Comparison of ENCODE assay signal across 21 mouse cellular contexts in the genomic region with DNA sequence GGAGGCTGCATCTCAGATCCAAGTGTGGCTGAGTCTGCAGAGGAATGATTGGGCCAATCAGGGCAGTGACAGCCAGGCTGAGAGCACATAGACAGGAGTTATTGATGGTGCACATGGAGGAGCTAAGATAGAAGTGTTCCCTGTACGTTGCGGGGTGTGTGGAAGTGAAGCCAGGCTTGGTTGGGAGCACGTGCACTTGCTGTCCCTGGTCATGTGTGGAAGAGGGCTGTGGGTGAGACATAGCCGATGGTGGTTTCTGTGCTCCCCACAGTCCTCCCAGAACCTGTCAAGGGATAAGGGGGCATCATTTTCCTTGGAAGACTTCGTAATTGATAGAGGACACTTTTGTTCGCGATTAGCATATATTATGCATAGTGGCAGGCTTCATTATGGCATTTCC.
DNase-seq lines count a peak whose midpoint lies in the region; ATAC-seq lines count a peak whose summit lies in the region.
"Had no signal": no experiment of that assay in that cellular context is flagged by ENCODE, and none has a peak within 500 bp of the region (broad histone marks: within the 10 kb centered on the region; RNA-seq: fewer than 3 reads in every experiment).

No protein-coding gene starts in this region.

- H3K4me1 ChIP-seq in heart, embryonic 11.5 days (ENCODE audit: control insufficient read depth, insufficient read depth, low read length): peaks cover 19% of the 10 kb centered on the region
- peaks cover 10% of the 10 kb centered on the region; the same call in 1 of the 2 replicates for H3K4me1 ChIP-seq in midbrain, embryonic 13.5 days (replicated peaks)
- no peaks in the 10 kb centered on the region for H3K4me1 ChIP-seq in midbrain, embryonic 10.5 days
- H3K4me1 ChIP-seq: embryonic facial prominence, embryonic 13.5 days; forebrain, embryonic 10.5 days; forebrain, embryonic 12.5 days had no signal

- H3K27me3 ChIP-seq in heart, embryonic 11.5 days (ENCODE audit: control insufficient read depth, insufficient read depth, low read length): no peaks in the 10 kb centered on the region
- H3K27me3 ChIP-seq in midbrain, embryonic 13.5 days: no peaks in the 10 kb centered on the region
- no peaks in the 10 kb centered on the region for H3K27me3 ChIP-seq in midbrain, embryonic 10.5 days (ENCODE audit: low read depth, poor library complexity, severe bottlenecking)
- H3K27me3 ChIP-seq: embryonic facial prominence, embryonic 13.5 days; embryonic facial prominence, embryonic 15.5 days; forebrain, embryonic 12.5 days had no signal

- peak; percentile 86 for DNase-seq in heart, adult 11 months
- DNase-seq in midbrain, embryonic 10.5 days (ENCODE audit: low spot score): no peak
- DNase-seq: adrenal gland, adult 2 months; adrenal gland, postnatal 10 days; adrenal gland, postnatal 25 days; cerebellum, adult 11 months; cerebellum, adult 18-20 months; cerebellum, adult 8-10 months; cerebellum, adult 9-11 months; cerebellum, postnatal 14 days; cerebellum, postnatal 36 days; embryo, embryonic 11 days had no signal

- H3K36me3 ChIP-seq in heart, embryonic 11.5 days (ENCODE audit: control insufficient read depth, insufficient read depth, low read length): no peaks in the 10 kb centered on the region
- H3K36me3 ChIP-seq in midbrain, embryonic 13.5 days: 0 out of 2 replicates have a peak, but pooled peaks cover 7% of the 10 kb centered on the region
- no peaks in the 10 kb centered on the region for H3K36me3 ChIP-seq in midbrain, embryonic 10.5 days
- H3K36me3 ChIP-seq: embryonic facial prominence, embryonic 13.5 days; embryonic facial prominence, embryonic 15.5 days; forebrain, embryonic 10.5 days; forebrain, embryonic 12.5 days had no signal

- no peak overlapping the region for H3K9ac ChIP-seq in heart, embryonic 11.5 days (ENCODE audit: low read depth, low read length)
- no peak overlapping the region for H3K9ac ChIP-seq in midbrain, embryonic 13.5 days (replicated peaks)
- H3K9ac ChIP-seq: embryonic facial prominence, embryonic 13.5 days; embryonic facial prominence, embryonic 15.5 days; forebrain, embryonic 12.5 days had no signal

- no peak for ATAC-seq in heart, embryonic 11.5 days (replicated peaks; ENCODE audit: insufficient number of reproducible peaks, low FRiP score, low TSS enrichment)
- 0 out of 2 replicates have a peak, but pooled peaks have one; percentile 24 for ATAC-seq in midbrain, embryonic 13.5 days
- ATAC-seq: forebrain, embryonic 14.5 days; forebrain, embryonic 16.5 days had no signal

- no peak overlapping the region for H3K4me3 ChIP-seq in heart, embryonic 11.5 days (ENCODE audit: low read depth, low read length)
- H3K4me3 ChIP-seq in midbrain, embryonic 13.5 days (replicated peaks): no peak overlapping the region
- no peak overlapping the region for H3K4me3 ChIP-seq in midbrain, embryonic 10.5 days
- H3K4me3 ChIP-seq: embryonic facial prominence, embryonic 13.5 days; embryonic facial prominence, embryonic 15.5 days; erythroblast, embryonic 14.5 days; forebrain, embryonic 10.5 days; forebrain, embryonic 12.5 days had no signal

- WGBS in heart, embryonic 11.5 days (ENCODE audit: insufficient replicate concordance): 91% methylated on average over 7 of the region's 7 CpGs
- 82% methylated on average over 7 of the region's 7 CpGs for WGBS in midbrain, embryonic 13.5 days
- WGBS in midbrain, embryonic 10.5 days: 90% methylated on average over 7 of the region's 7 CpGs

- H3K27ac ChIP-seq in heart, embryonic 11.5 days (ENCODE audit: low read depth, low read length): no peak overlapping the region
- H3K27ac ChIP-seq in midbrain, embryonic 13.5 days: 0 out of 2 replicates have a peak overlapping the region, but pooled peaks have one; percentile 15
- H3K27ac ChIP-seq in midbrain, embryonic 10.5 days (replicated peaks): no peak overlapping the region
- H3K27ac ChIP-seq: embryonic facial prominence, embryonic 13.5 days; embryonic facial prominence, embryonic 15.5 days; forebrain, embryonic 10.5 days; forebrain, embryonic 12.5 days had no signal

- no peaks in the 10 kb centered on the region for H3K9me3 ChIP-seq in heart, embryonic 11.5 days (replicated peaks; ENCODE audit: control insufficient read depth, low read length)
- H3K9me3 ChIP-seq in midbrain, embryonic 13.5 days: no peaks in the 10 kb centered on the region
- no peaks in the 10 kb centered on the region for H3K9me3 ChIP-seq in midbrain, embryonic 10.5 days (replicated peaks)
- H3K9me3 ChIP-seq: embryonic facial prominence, embryonic 13.5 days; embryonic facial prominence, embryonic 15.5 days; forebrain, embryonic 10.5 days; forebrain, embryonic 12.5 days had no signal

- no peak overlapping the region for H3K4me2 ChIP-seq in heart, embryonic 11.5 days
- H3K4me2 ChIP-seq in midbrain, embryonic 13.5 days (replicated peaks): no peak overlapping the region
- H3K4me2 ChIP-seq: embryonic facial prominence, embryonic 13.5 days; embryonic facial prominence, embryonic 15.5 days; forebrain, embryonic 12.5 days had no signal
